Mouse (Mus musculus): ENCODE measurements around the gene Gdf7. TPM values are rescaled to one million over a fixed set of nuclear protein-coding genes. Genes with fewer than 3 reads are reported as not detected.

The Gdf7 gene
- polyA plus RNA-seq, 1 experiment = not detected

DNA sequence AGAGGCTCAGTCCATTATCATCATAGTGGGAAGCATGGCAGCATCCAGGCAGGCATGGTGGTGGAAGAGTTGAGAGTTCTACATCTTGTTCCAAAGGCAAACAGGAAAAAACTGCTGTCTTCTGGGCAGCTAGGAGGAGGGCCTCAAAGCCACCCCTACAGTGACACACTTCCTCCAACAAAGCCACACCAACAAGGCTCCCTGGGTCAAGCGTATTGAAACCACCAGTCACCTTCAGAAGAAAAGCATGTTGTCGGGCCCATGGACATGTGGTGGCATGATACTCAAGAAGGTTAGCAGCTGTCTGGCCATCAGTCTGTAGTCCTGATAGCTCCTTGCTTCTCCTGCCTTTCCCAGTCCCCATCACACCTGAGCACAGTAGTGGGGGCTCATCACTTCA lies 33.7 kb upstream of the Gdf7 start:
- no peak for TF ChIP-seq GATA1 (IDR thresholded peaks at IDR 0.05; ENCODE audit: low read length)

GRCm38 (mm10) chr12:8334261-8334660 lies 32.5 kb upstream of the Gdf7 start:
- no peak for TF ChIP-seq GATA1 (IDR thresholded peaks at IDR 0.05; ENCODE audit: low read length)

GRCm38 (mm10) chr12:8333617-8334016 lies 31.9 kb upstream of the Gdf7 start:
- TF ChIP-seq GATA1 (IDR thresholded peaks at IDR 0.05; ENCODE audit: low read length) = no peak

DNA sequence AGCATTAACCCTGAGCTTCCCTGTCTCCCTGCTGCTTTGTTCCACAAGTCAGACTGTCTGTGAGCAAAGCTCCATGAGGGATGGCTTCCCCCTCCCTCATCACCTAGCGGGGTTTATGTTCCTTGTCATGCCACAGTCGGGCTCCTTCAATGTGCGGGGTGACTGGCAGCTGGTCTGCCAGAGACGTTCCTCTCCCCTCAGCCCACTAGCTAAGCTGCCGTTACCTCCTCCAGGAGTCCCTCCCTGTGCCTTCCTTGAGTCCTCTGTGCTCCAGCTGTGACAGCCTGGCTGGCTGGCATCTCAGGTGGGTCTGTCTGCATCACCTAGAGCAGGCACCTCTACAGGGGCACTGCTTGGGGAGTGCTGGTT lies 30.4 kb upstream of the Gdf7 start:
- no peak for TF ChIP-seq GATA1 (IDR thresholded peaks at IDR 0.05; ENCODE audit: low read length)

DNA sequence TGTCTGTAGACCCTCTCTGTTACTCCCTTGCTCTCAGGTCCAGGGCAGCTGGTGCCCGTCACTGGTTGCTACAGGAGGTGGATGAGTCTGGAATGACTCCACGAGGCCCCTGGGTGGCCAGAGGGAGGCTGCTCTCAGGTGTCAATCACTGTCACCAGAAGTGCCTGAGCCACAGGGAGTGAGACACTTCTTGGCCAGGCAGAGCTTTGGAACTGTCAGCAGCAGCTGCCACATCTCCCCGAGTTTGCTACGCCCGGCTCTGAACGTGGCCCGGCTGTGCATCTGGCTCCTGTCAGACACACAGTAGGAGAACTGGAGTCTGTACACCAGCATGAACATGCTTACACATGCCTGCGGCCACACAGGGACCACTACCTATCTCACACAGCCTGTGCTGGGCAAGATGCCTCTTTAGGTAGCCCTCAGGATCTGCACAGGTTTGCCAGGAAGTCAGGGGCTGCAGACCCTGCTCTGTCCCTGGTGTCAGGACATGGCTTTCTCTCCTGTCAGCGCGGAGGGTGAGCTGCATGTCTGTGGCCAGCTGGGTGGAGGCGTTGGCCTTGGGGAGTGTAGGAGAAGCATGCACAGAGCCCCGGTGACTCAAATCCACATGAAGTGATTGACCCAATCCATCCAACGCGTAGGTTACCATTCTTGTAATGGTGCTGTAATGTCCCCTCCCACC lies 29.9 kb upstream of the Gdf7 start:
- TF ChIP-seq GATA1 (IDR thresholded peaks at IDR 0.05; ENCODE audit: low read length) = no peak

DNA sequence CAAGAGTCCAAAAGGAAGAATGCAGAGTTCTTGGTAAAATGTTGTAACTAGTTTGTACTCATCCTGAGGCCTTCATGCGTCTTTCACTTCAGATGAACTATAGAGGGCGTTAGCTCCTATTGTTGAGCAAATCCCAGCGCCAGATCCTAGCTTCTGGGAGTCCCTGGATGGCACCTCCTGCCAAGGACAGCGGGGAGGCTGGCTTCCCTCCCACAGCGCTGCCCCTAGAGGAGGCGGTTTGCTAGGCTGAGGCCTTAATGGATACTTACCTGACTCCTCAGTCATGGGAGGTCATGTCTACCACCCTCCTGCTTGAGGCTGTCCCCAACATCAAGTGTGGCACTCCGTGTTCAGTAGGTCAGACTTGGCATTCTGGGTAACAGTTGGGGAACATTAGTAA lies 27.5 kb upstream of the Gdf7 start:
- TF ChIP-seq GATA1 (IDR thresholded peaks at IDR 0.05; ENCODE audit: low read length) = no peak

GRCm38 (mm10) chr12:8327675-8328053 lies 25.9 kb upstream of the Gdf7 start:
- TF ChIP-seq GATA1 (IDR thresholded peaks at IDR 0.05; ENCODE audit: low read length) = no peak

DNA sequence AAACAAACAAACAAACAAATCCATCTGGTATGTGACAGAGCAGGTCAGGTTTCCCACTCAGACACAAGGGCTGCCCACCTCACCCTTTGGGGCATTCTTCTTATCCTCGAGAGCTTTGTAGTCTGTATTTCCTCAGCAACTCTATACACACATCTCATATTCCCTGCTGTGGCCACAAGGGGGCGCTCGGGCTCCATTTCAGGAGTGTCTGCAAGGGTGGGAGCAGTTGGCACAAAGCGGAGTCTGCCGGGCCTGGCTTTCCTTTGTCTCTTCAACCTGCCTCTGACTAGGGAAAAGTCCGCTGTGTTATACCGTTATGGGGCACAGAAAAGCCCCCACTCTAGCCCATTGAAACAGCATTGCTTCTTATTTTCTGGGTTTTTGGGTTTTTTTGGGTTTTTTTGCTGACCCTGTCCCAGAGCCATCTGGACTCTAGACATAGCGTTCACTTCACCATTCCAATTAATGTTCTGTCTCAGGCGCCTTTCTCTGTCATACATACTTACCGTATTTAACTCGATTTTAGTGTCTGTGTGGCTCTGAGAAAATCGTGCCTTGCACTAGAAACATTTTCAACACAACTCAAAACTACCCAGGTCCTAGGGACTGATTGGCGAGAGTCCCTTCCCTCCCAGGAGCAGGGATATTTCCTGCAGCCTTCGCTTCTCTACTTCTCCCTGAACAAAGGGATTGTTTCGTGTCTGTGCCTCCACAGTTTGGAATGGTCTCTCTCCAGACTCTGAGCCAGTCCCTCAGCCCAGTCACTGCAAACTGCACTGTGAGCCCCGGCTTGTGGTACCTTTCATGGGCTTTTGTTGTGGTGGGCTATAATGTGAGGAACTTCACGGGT lies 25.3 kb upstream of the Gdf7 start:
- TF ChIP-seq GATA1 (IDR thresholded peaks at IDR 0.05; ENCODE audit: low read length) = no peak

DNA sequence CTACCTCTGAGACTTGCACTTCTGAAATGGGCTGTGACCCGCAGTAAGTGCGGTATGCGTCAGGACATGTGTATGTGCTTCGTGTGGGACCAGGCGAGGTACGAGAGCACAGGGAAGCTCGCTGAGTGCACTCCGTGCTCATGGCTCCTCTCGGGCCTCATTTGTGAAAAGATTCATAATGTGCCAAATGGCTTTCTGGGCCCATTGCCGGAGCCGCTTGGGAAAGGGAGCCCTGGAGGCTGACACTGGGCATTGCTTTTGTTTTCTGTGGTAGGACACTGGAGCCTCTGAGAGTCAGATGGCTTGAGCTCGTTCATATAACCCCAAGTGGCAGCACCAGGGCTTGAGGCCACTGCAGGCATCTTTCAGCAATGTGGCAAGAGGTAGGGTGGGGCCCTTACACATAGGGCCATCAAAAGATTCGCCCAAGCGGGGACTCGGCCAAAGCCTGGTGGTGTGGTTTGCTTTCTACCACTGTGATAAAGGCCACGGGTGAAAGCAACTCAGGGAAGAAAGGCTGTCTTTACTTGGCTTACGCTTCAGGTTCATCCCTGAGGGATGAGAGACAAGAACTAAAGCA lies 24.3 kb upstream of the Gdf7 start:
- TF ChIP-seq GATA1 (IDR thresholded peaks at IDR 0.05; ENCODE audit: low read length) = no peak

DNA sequence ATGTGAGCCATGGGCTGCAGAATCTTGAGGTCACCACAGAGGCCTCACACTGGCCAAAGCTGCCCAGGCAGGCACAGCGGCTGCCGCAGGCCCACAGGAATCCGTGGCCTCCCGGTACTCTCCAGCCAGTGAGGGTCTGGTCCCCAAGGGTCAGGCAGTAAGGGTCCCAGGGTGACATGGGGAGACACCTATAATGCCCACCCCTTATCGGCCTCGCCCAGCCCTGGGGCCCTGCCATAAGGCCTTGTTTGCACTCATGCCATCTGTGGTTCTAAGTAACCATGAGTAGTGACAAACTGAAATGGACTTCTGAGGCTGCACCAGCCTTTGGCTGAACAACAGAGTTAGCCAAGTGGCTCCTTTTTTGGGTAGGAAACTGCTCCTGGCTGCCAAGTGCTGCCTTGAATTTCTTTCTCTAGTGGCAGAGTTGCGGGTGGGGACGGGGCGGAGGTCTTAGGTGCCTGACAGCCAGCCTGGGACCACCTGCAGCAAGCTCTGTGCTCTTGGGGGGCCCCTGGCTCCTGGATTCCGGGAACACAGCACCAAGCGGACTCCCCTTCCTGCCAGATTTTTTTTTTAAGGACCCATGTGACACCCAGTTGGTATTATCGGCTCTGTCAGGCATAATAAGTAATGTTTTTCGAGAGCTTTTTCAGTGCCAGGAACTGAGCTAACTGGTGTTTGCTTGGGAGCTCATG lies 23.6 kb upstream of the Gdf7 start:
- no peak for TF ChIP-seq GATA1 (IDR thresholded peaks at IDR 0.05; ENCODE audit: low read length)

DNA sequence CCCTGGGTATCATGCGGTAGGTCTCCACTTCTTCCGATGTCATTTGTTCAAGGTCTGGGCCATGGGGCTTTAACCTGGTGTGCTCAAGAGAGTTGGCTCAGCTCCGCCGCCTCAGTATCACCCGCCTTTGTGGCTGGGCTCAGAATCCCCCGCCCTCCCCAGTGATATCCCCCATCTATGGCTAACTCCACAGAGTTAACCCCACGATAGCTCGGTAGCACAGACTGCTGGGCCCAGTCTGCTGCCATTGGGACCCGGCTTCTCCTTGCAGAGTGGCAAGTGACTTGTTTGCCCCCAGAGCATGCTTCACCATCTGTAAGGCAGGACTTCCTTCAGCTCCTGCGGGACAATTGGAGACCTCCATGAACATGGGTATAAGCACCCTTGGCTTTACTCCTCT lies 22.3 kb upstream of the Gdf7 start:
- TF ChIP-seq GATA1 (IDR thresholded peaks at IDR 0.05; ENCODE audit: low read length) = no peak

DNA sequence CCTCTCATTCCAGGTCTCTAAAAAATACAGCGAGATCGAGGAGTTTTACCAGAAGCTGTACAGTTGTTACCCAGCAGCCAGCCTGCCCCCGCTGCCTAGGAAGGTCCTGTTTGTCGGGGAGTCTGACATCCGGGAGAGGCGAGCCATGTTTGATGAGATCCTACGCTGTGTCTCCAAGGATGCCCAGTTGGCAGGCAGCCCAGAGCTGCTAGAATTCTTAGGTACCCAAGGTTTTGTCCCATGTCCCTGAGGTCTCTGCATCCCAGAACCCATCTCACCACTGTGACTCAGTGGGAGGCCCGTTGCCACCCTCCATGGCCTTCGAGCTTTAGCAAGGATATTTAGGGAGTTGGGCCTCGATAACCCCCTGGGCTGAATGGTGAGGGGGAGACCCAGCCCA lies 19.8 kb upstream of the Gdf7 start:
- no peak for TF ChIP-seq GATA1 (IDR thresholded peaks at IDR 0.05; ENCODE audit: low read length)

GRCm38 (mm10) chr12:8320084-8320713 lies 18.4 kb upstream of the Gdf7 start:
- TF ChIP-seq GATA1 (IDR thresholded peaks at IDR 0.05; ENCODE audit: low read length) = no peak

DNA sequence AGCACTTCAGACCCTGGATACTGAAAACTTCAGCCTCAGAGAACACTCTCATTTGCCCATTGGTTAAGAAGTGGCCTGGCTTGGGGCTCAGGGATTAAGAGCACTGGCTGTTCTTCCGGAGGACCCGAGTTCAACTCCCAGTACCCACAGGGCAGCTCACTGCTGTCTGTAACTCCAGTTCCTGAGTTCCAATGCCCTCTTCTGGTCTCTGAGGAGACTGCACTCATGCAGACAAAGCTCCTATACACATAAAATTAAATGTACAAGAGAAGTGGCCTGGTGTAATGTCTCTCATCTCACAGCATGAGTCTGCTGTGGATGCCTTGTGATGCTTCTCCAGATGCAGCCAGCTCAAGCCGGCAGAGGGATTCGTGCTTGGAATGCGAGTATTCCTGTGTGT lies 14.8 kb upstream of the Gdf7 start:
- TF ChIP-seq GATA1 (IDR thresholded peaks at IDR 0.05; ENCODE audit: low read length) = no peak

DNA sequence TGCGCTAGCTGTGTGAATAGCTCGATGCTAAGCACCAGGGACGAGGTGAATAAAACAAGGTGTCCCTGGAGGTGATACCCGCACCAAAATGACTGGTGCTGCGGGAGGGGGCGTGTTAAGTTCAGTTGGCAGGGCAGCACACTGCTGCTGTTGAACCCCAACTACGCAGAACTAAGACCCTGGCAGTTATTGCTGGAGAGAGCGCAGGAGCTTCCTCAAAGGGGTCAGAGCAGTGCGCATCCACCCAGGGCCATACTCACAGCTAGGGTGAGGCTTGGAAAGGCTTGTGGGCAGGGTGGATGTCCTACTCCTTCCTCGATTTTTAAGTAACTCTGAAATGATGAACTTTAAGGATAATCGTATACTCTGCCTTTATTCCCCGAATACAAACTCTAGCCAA lies 12.0 kb upstream of the Gdf7 start:
- TF ChIP-seq GATA1 (IDR thresholded peaks at IDR 0.05; ENCODE audit: low read length) = no peak
